Comparison of ENCODE assay signal across 27 mouse cellular contexts in genomic region chr5:104511211-104511610, GRCm38 (mm10). TPM values are rescaled to one million over a fixed set of nuclear protein-coding genes. Genes with fewer than 3 reads are reported as not detected.
"Had no signal": no experiment of that assay in that cellular context is flagged by ENCODE, and none has a peak within 500 bp of the region (broad histone marks: within the 10 kb centered on the region; RNA-seq: fewer than 3 reads in every experiment).

No protein-coding gene starts in this region.

- H3K27ac ChIP-seq: embryonic facial prominence, embryonic 10.5 days; embryonic facial prominence, embryonic 12.5 days; embryonic facial prominence, embryonic 13.5 days; embryonic facial prominence, embryonic 15.5 days; forebrain, embryonic 10.5 days; forebrain, embryonic 12.5 days; forebrain, embryonic 13.5 days; forebrain, embryonic 15.5 days; gastrocnemius, adult 2 months had no signal

- DNase-seq: cerebellum, adult 18-20 months; cerebellum, adult 2 months; cerebellum, adult 8-10 months; cerebellum, adult 9-10 months; cerebellum, adult 9-11 months; cerebellum, postnatal 10 days; cerebellum, postnatal 14 days; cerebellum, postnatal 25 days; cerebellum, postnatal 36 days; embryo, embryonic 11 days; forebrain, postnatal 0 days; gastrocnemius, adult 2 months; gastrocnemius, postnatal 10 days; gastrocnemius, postnatal 14 days; gastrocnemius, postnatal 25 days; gastrocnemius, postnatal 36 days had no signal

- H3K4me2 ChIP-seq: embryonic facial prominence, embryonic 12.5 days; embryonic facial prominence, embryonic 13.5 days; embryonic facial prominence, embryonic 15.5 days; forebrain, embryonic 12.5 days; forebrain, embryonic 13.5 days; forebrain, embryonic 15.5 days had no signal

- H3K27me3 ChIP-seq: embryonic facial prominence, embryonic 12.5 days; embryonic facial prominence, embryonic 13.5 days; embryonic facial prominence, embryonic 15.5 days; forebrain, embryonic 12.5 days; forebrain, embryonic 13.5 days; forebrain, embryonic 15.5 days had no signal

- H3K9ac ChIP-seq: embryonic facial prominence, embryonic 12.5 days; embryonic facial prominence, embryonic 13.5 days; embryonic facial prominence, embryonic 15.5 days; forebrain, embryonic 12.5 days; forebrain, embryonic 13.5 days; forebrain, embryonic 15.5 days; forebrain, postnatal 0 days had no signal

- ATAC-seq: forebrain, embryonic 13.5 days; forebrain, embryonic 14.5 days; forebrain, embryonic 15.5 days; forebrain, embryonic 16.5 days; forebrain, postnatal 0 days had no signal

- H3K4me3 ChIP-seq: embryonic facial prominence, embryonic 10.5 days; embryonic facial prominence, embryonic 12.5 days; embryonic facial prominence, embryonic 13.5 days; embryonic facial prominence, embryonic 15.5 days; erythroblast, embryonic 14.5 days; forebrain, embryonic 10.5 days; forebrain, embryonic 12.5 days; forebrain, embryonic 13.5 days; forebrain, embryonic 15.5 days; gastrocnemius, adult 2 months had no signal

RNA-seq across cellular contexts. Expression of gene Pkd2, which starts 52.0 kb away (rescaled TPM):
- polyA plus RNA-seq: erythroblast, embryonic 14.5 days had no signal
